Comparison of ENCODE assay signal across 24 mouse cellular contexts in genomic region chr2:16709885-16710284, GRCm38 (mm10).
DNase-seq lines count a peak whose midpoint lies in the region; ATAC-seq and TF ChIP-seq lines count a peak whose summit lies in the region.
"Had no signal": no experiment of that assay in that cellular context is flagged by ENCODE, and none has a peak within 500 bp of the region (broad histone marks: within the 10 kb centered on the region; RNA-seq: fewer than 3 reads in every experiment).

No protein-coding gene starts in this region.

- 39% methylated on average over 6 of the region's 6 CpGs for WGBS in embryonic facial prominence, embryonic 11.5 days
- WGBS in embryonic facial prominence, embryonic 10.5 days: 58% methylated on average over 6 of the region's 6 CpGs
- WGBS in embryonic facial prominence, embryonic 13.5 days: 16% methylated on average over 6 of the region's 6 CpGs
- WGBS in limb, embryonic 13.5 days: 30% methylated on average over 6 of the region's 6 CpGs
- 64% methylated on average over 6 of the region's 6 CpGs for WGBS in intestine, postnatal 0 days
- 80% methylated on average over 6 of the region's 6 CpGs for WGBS in midbrain, embryonic 10.5 days

- H3K4me2 ChIP-seq in embryonic facial prominence, embryonic 11.5 days (ENCODE audit: low read depth, low read length): no peak overlapping the region
- peak overlapping the region; percentile 20; the same call in 1 of the 2 replicates for H3K4me2 ChIP-seq in embryonic facial prominence, embryonic 13.5 days
- H3K4me2 ChIP-seq in limb, embryonic 13.5 days (replicated peaks): no peak overlapping the region
- no peak overlapping the region for H3K4me2 ChIP-seq in intestine, postnatal 0 days (replicated peaks; ENCODE audit: low read depth)
- H3K4me2 ChIP-seq: embryonic facial prominence, embryonic 15.5 days; forebrain, embryonic 12.5 days; hindbrain, embryonic 14.5 days had no signal

- ATAC-seq in embryonic facial prominence, embryonic 11.5 days (replicated peaks; ENCODE audit: insufficient number of reproducible peaks, low FRiP score, low TSS enrichment, low read depth): no peak
- no peak for ATAC-seq in embryonic facial prominence, embryonic 13.5 days (ENCODE audit: insufficient number of reproducible peaks, insufficient read depth, low FRiP score, low TSS enrichment, low read depth)
- ATAC-seq in limb, embryonic 13.5 days (ENCODE audit: low FRiP score, low read depth): peak; percentile 57; the same call in 1 of the 2 replicates
- no peak for ATAC-seq in intestine, postnatal 0 days
- ATAC-seq: CD4-positive, CD25-positive, alpha-beta regulatory T cell, adult 4 months; forebrain, embryonic 16.5 days had no signal

- peak; percentile 16 for DNase-seq in embryonic facial prominence, embryonic 11.5 days (ENCODE audit: low spot score)
- no peak for DNase-seq in embryonic facial prominence, embryonic 10.5 days (ENCODE audit: low spot score)
- DNase-seq in skeletal muscle tissue, adult 2 months (ENCODE audit: low read depth, low spot score): peak; percentile 7
- no peak for DNase-seq in midbrain, embryonic 10.5 days (ENCODE audit: low spot score)
- DNase-seq: adrenal gland, adult 8-10 months; adrenal gland, postnatal 36 days; B cell, adult 2 months; cerebellum, adult 2 months; cerebellum, postnatal 14 days; embryo, embryonic 11 days; gastrocnemius, postnatal 10 days; heart, adult 18-20 months; heart, postnatal 10 days; heart, postnatal 4 days had no signal

- no peak overlapping the region for H3K27ac ChIP-seq in embryonic facial prominence, embryonic 11.5 days (replicated peaks; ENCODE audit: low read depth, low read length)
- H3K27ac ChIP-seq in embryonic facial prominence, embryonic 10.5 days (replicated peaks): no peak overlapping the region
- H3K27ac ChIP-seq in embryonic facial prominence, embryonic 13.5 days: no peak overlapping the region
- H3K27ac ChIP-seq in limb, embryonic 13.5 days: no peak overlapping the region
- H3K27ac ChIP-seq in intestine, postnatal 0 days (ENCODE audit: low read depth, low read length): no peak overlapping the region
- no peak overlapping the region for H3K27ac ChIP-seq in midbrain, embryonic 10.5 days (replicated peaks)
- H3K27ac ChIP-seq: embryonic facial prominence, embryonic 15.5 days; forebrain, embryonic 12.5 days; heart, embryonic 10.5 days; hindbrain, embryonic 14.5 days had no signal

- no peaks in the 10 kb centered on the region for H3K27me3 ChIP-seq in embryonic facial prominence, embryonic 11.5 days (ENCODE audit: control insufficient read depth, insufficient read depth, low read length)
- H3K27me3 ChIP-seq in embryonic facial prominence, embryonic 10.5 days (replicated peaks; ENCODE audit: low read depth, poor library complexity, severe bottlenecking): no peaks in the 10 kb centered on the region
- no peaks in the 10 kb centered on the region for H3K27me3 ChIP-seq in embryonic facial prominence, embryonic 13.5 days
- no peaks in the 10 kb centered on the region for H3K27me3 ChIP-seq in limb, embryonic 13.5 days
- no peaks in the 10 kb centered on the region for H3K27me3 ChIP-seq in intestine, postnatal 0 days (replicated peaks; ENCODE audit: control insufficient read depth, insufficient read depth, low read length)
- no peaks in the 10 kb centered on the region for H3K27me3 ChIP-seq in midbrain, embryonic 10.5 days (ENCODE audit: low read depth, poor library complexity, severe bottlenecking)
- H3K27me3 ChIP-seq: embryonic facial prominence, embryonic 15.5 days; forebrain, embryonic 12.5 days had no signal

- H3K9me3 ChIP-seq in embryonic facial prominence, embryonic 11.5 days (replicated peaks; ENCODE audit: control insufficient read depth, low read length): no peaks in the 10 kb centered on the region
- no peaks in the 10 kb centered on the region for H3K9me3 ChIP-seq in embryonic facial prominence, embryonic 10.5 days
- no peaks in the 10 kb centered on the region for H3K9me3 ChIP-seq in embryonic facial prominence, embryonic 13.5 days
- H3K9me3 ChIP-seq in limb, embryonic 13.5 days: no peaks in the 10 kb centered on the region
- H3K9me3 ChIP-seq in intestine, postnatal 0 days (ENCODE audit: control insufficient read depth): no peaks in the 10 kb centered on the region
- no peaks in the 10 kb centered on the region for H3K9me3 ChIP-seq in midbrain, embryonic 10.5 days (replicated peaks)
- H3K9me3 ChIP-seq: embryonic facial prominence, embryonic 15.5 days; forebrain, embryonic 12.5 days; G1E; heart, embryonic 10.5 days had no signal

- H3K4me3 ChIP-seq in embryonic facial prominence, embryonic 11.5 days (ENCODE audit: low read depth, low read length): no peak overlapping the region
- H3K4me3 ChIP-seq in embryonic facial prominence, embryonic 10.5 days: no peak overlapping the region
- H3K4me3 ChIP-seq in embryonic facial prominence, embryonic 13.5 days: no peak overlapping the region
- H3K4me3 ChIP-seq in limb, embryonic 13.5 days: no peak overlapping the region
- no peak overlapping the region for H3K4me3 ChIP-seq in intestine, postnatal 0 days (ENCODE audit: low read depth, low read length)
- no peak overlapping the region for H3K4me3 ChIP-seq in midbrain, embryonic 10.5 days
- H3K4me3 ChIP-seq: embryonic facial prominence, embryonic 15.5 days; forebrain, embryonic 12.5 days; heart, embryonic 10.5 days had no signal

- TF ChIP-seq CTCF in intestine, postnatal 0 days (IDR thresholded peaks at IDR 0.05; ENCODE audit: low read depth): no peak

- H3K4me1 ChIP-seq in embryonic facial prominence, embryonic 11.5 days (ENCODE audit: control insufficient read depth, insufficient read depth, low read length): no peaks in the 10 kb centered on the region
- H3K4me1 ChIP-seq in embryonic facial prominence, embryonic 10.5 days: 0 out of 2 replicates have a peak, but pooled peaks cover 4% of the 10 kb centered on the region
- 0 out of 2 replicates have a peak, but pooled peaks cover 4% of the 10 kb centered on the region for H3K4me1 ChIP-seq in embryonic facial prominence, embryonic 13.5 days
- H3K4me1 ChIP-seq in limb, embryonic 13.5 days: peaks cover 6% of the 10 kb centered on the region; the same call in 1 of the 2 replicates
- no peaks in the 10 kb centered on the region for H3K4me1 ChIP-seq in intestine, postnatal 0 days (replicated peaks; ENCODE audit: control insufficient read depth, insufficient read depth, low read length)
- no peaks in the 10 kb centered on the region for H3K4me1 ChIP-seq in midbrain, embryonic 10.5 days
- H3K4me1 ChIP-seq: embryonic facial prominence, embryonic 15.5 days; forebrain, embryonic 12.5 days; heart, embryonic 10.5 days had no signal

- no peaks in the 10 kb centered on the region for H3K36me3 ChIP-seq in embryonic facial prominence, embryonic 11.5 days (replicated peaks; ENCODE audit: control insufficient read depth, insufficient read depth, low read depth, low read length)
- H3K36me3 ChIP-seq in embryonic facial prominence, embryonic 10.5 days (replicated peaks): no peaks in the 10 kb centered on the region
- no peaks in the 10 kb centered on the region for H3K36me3 ChIP-seq in embryonic facial prominence, embryonic 13.5 days
- H3K36me3 ChIP-seq in limb, embryonic 13.5 days: no peaks in the 10 kb centered on the region
- H3K36me3 ChIP-seq in intestine, postnatal 0 days (ENCODE audit: control insufficient read depth, insufficient read depth): no peaks in the 10 kb centered on the region
- H3K36me3 ChIP-seq in midbrain, embryonic 10.5 days: no peaks in the 10 kb centered on the region
- H3K36me3 ChIP-seq: embryonic facial prominence, embryonic 15.5 days; forebrain, embryonic 12.5 days; G1E; heart, embryonic 10.5 days had no signal

- no peak overlapping the region for H3K9ac ChIP-seq in embryonic facial prominence, embryonic 11.5 days (replicated peaks; ENCODE audit: low read length)
- no peak overlapping the region for H3K9ac ChIP-seq in embryonic facial prominence, embryonic 13.5 days
- no peak overlapping the region for H3K9ac ChIP-seq in limb, embryonic 13.5 days
- H3K9ac ChIP-seq in intestine, postnatal 0 days (ENCODE audit: low read depth, low read length): no peak overlapping the region
- H3K9ac ChIP-seq: embryonic facial prominence, embryonic 15.5 days; forebrain, embryonic 12.5 days; hindbrain, embryonic 14.5 days had no signal

Comparison
In these comparisons a context has a peak if more than half of its experiments do, and no peak if none do; other contexts are left out.
1. DNase-seq: peak in embryonic facial prominence, embryonic 11.5 days (single experiment) and skeletal muscle tissue, adult 2 months (single experiment); none in embryonic facial prominence, embryonic 10.5 days (single experiment) and midbrain, embryonic 10.5 days (single experiment).